In genomic region chr7:89516551-89517459, GRCm38 (mm10) we compare ENCODE assay signal across 8 mouse cellular contexts. TPM values are rescaled to one million over a fixed set of nuclear protein-coding genes. Genes with fewer than 3 reads are reported as not detected.
DNase-seq lines count a peak whose midpoint lies in the region; ATAC-seq and TF ChIP-seq lines count a peak whose summit lies in the region.

No protein-coding gene starts in this region.

- H3K4me3 ChIP-seq in hindbrain, embryonic 11.5 days (ENCODE audit: low read depth, low read length): peak overlapping the region; percentile 70
- peak overlapping the region; percentile 71 for H3K4me3 ChIP-seq in limb, embryonic 14.5 days (replicated peaks; ENCODE audit: low read length)

- H3K9ac ChIP-seq in hindbrain, embryonic 11.5 days (ENCODE audit: low read depth, low read length): peak overlapping the region; percentile 71
- H3K9ac ChIP-seq in limb, embryonic 14.5 days (ENCODE audit: low read depth, low read length, severe bottlenecking): peak overlapping the region; percentile 75

- H3K4me2 ChIP-seq in hindbrain, embryonic 11.5 days (replicated peaks; ENCODE audit: low read depth, low read length): peak overlapping the region; percentile 92
- H3K4me2 ChIP-seq in limb, embryonic 14.5 days (replicated peaks; ENCODE audit: low read depth, low read length, severe bottlenecking): peak overlapping the region; percentile 97

- no peaks in the 10 kb centered on the region for H3K4me1 ChIP-seq in hindbrain, embryonic 11.5 days (replicated peaks; ENCODE audit: control insufficient read depth, insufficient read depth, low read length)
- no peaks in the 10 kb centered on the region; the same call in 1 of the 2 replicates for H3K4me1 ChIP-seq in limb, embryonic 14.5 days (ENCODE audit: control insufficient read depth, insufficient read depth, low read length)

- peak; percentile 77 for ATAC-seq in hindbrain, embryonic 11.5 days (ENCODE audit: low FRiP score)
- no peak; the same call in 1 of the 2 replicates for ATAC-seq in limb, embryonic 14.5 days (ENCODE audit: low FRiP score, low read depth)

- TF ChIP-seq POLR2A in limb, embryonic 14.5 days (IDR thresholded peaks at IDR 0.05; ENCODE audit: borderline replicate concordance, extremely low read depth, insufficient read depth, insufficient read length): no peak

- H3K27ac ChIP-seq in hindbrain, embryonic 11.5 days (ENCODE audit: low read depth, low read length): no peak overlapping the region
- H3K27ac ChIP-seq in limb, embryonic 14.5 days (replicated peaks; ENCODE audit: low read depth, low read length): peak overlapping the region; percentile 65; the same call in 1 of the 2 replicates

- 9% methylated on average over 32 of the region's 32 CpGs for WGBS in hindbrain, embryonic 11.5 days
- WGBS in limb, embryonic 14.5 days: 12% methylated on average over 23 of the region's 32 CpGs

- H3K27me3 ChIP-seq in hindbrain, embryonic 11.5 days (ENCODE audit: control insufficient read depth, insufficient read depth, low read length): no peaks in the 10 kb centered on the region
- no peaks in the 10 kb centered on the region for H3K27me3 ChIP-seq in limb, embryonic 14.5 days (ENCODE audit: control insufficient read depth, insufficient read depth, low read length)

- no peaks in the 10 kb centered on the region for H3K9me3 ChIP-seq in hindbrain, embryonic 11.5 days (ENCODE audit: control insufficient read depth, low read length)
- H3K9me3 ChIP-seq in limb, embryonic 14.5 days (ENCODE audit: control insufficient read depth, low read length): peaks cover 11% of the 10 kb centered on the region

- peak; percentile 54 for DNase-seq in embryo, embryonic 10.5 days (ENCODE audit: low spot score)
- DNase-seq in embryo, embryonic 9.5 days (ENCODE audit: extremely low spot score): no peak
- peak; percentile 64 for DNase-seq in NIH3T3 (ENCODE audit: low read depth)
- DNase-seq in hindbrain, embryonic 11.5 days (ENCODE audit: low spot score): peak; percentile 25
- DNase-seq in limb, embryonic 14.5 days (ENCODE audit: low spot score): peak; percentile 16
- no peak for DNase-seq in cerebellum, postnatal 4 days (ENCODE audit: low spot score in 2 of 2)
- DNase-seq in c-Kit-positive CD71-positive TER-119-positive erythroid progenitor cells, embryonic 14.5 days (ENCODE audit: low spot score): no peak
- no peak for DNase-seq in adrenal gland, postnatal 10 days

- no peaks in the 10 kb centered on the region for H3K36me3 ChIP-seq in hindbrain, embryonic 11.5 days (ENCODE audit: control insufficient read depth, insufficient read depth, low read length)
- no peaks in the 10 kb centered on the region for H3K36me3 ChIP-seq in limb, embryonic 14.5 days (ENCODE audit: control insufficient read depth, insufficient read depth, low read length)

RNA-seq across cellular contexts. Expression of gene Prss23, which starts 10.2 kb away (rescaled TPM):
- polyA plus RNA-seq in hindbrain, embryonic 11.5 days (2014; fragmentation: Nextera tagmentation; extraction: Ambion mirVana): 22.1 and 25.1 TPM in 2 replicates
- polyA plus RNA-seq in limb, embryonic 14.5 days (2012; rRNA removed): 76.0 and 85.9 TPM in 2 replicates
- 60.6 and 66.3 TPM in 2 replicates for polyA plus RNA-seq in limb, embryonic 14.5 days (2014; fragmentation: Nextera tagmentation; extraction: Ambion mirVana)
- total RNA-seq in adrenal gland, postnatal 10 days (2021): 10 to 100 TPM; 23.2 to 24.5 TPM

Comparison
In these comparisons a context has a peak if more than half of its experiments do, and no peak if none do; other contexts are left out.
1. DNase-seq: peak in embryo, embryonic 10.5 days (single experiment), NIH3T3 (single experiment), hindbrain, embryonic 11.5 days (single experiment) and limb, embryonic 14.5 days (single experiment); none in embryo, embryonic 9.5 days (single experiment), cerebellum, postnatal 4 days (0 of 2), c-Kit-positive CD71-positive TER-119-positive erythroid progenitor cells, embryonic 14.5 days (single experiment) and adrenal gland, postnatal 10 days (single experiment).